Mouse (Mus musculus) left cerebral cortex, postnatal 4 days (tissue): ENCODE data around the gene Pdxp. TPM values are rescaled to one million over a fixed set of nuclear protein-coding genes. Genes with fewer than 3 reads are reported as not detected.

ENCODE experiments used
- DNase-seq: peaks from one replicate; pipeline ENCODE4 v3.0.0-alpha.2; 2022
- intact Hi-C: fragments of 180-260 bp; cut with DNase I; formaldehyde crosslinking; loops from one replicate; pipeline ENCODE4 v1.15.1; 2025
- total RNA-seq, 2 experiments: library from RNA; stranded (reverse); gene quantifications; 2 replicates each; pipeline ENCODE4 v1.2.3; 2021

Gene Pdxp
- total RNA-seq, 2 experiments from 2014 or later = 107 to 117 TPM

DNA sequence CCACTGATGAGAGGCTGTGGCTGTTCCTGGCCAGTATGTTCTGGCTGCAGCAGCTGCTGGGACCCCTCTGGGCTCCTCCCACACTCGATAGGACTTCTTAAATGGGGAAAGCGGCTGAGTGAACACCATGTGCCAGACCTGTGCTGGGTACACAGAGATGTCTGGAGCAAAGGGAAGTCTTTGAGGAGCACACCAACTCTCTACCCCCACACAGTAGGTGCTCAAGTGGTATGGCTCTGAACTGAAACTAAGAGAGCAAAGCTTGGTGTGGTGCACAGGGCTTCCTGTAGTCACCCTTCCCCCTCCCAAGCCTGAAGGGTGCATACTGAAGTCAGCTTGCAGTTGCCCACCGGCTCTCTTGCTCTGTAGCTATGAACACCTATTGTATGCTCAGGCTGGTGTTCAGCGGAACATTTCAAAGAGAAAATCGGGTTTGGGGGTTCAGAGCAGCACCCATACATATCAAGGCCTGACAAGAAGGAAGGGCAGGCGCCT is 15.2 kb upstream of the Pdxp start:
- intact Hi-C loops = no loop called here
- DNase-seq = no peak

GRCm38 (mm10) chr15:78899409-78899739 is 14.3 kb upstream of the Pdxp start, which contains the start of gene Gm49510:
Gm49510 (plus strand) TSS chr15:78899667.
- intact Hi-C loops = no loop called here
- no peak for DNase-seq

DNA sequence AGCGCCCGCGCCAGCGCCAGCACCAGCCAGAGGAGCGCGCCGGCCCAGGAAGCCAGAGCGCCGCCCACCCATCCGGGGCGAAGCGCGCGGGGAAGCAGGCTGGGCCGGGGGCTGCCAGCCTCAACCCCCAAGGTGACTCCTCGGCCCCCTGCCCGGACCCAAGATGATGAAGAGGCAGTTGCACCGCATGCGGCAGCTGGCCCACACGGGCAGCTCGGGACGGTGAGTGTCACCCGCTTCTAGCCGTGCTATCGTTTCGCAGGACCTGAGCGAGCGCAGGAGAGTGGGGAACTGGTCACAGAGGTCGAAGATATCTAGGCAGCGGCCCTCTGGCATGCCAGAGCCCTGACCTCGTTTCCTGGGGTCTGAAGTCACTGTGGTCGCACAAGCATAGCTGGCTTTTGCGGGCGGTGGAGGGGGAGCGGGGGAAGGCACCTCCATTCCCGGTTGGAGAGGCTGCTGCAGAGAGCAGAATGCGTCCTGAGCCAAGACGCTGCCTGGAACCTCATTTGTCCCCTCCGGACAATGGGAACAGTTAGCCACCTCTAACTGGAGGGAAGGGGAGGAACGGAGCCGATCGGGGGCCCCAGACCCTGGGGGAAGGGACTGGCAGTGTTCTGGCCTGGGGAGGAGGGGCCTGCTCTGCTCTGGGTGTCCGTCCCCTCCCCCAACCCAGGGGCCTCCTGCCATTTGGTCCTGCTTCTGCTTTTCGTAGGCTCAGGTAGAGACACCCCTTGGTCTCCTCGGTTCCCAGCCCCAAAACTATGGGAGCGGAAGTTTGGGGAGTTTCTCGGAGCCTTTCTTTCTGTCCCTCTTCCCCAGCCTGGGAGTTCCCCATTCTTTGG is 13.8 kb upstream of the Pdxp start, which contains the start of gene Sh3bp1:
Sh3bp1 (plus strand) TSS at position 29 of the 845 bp plus-strand sequence.
- peak; percentile 41 for DNase-seq
- intact Hi-C loops = no loop called here

GRCm38 (mm10) chr15:78900585-78901421 is 12.9 kb upstream of the Pdxp start:
- intact Hi-C loops = no loop called here
- DNase-seq = no peak

DNA sequence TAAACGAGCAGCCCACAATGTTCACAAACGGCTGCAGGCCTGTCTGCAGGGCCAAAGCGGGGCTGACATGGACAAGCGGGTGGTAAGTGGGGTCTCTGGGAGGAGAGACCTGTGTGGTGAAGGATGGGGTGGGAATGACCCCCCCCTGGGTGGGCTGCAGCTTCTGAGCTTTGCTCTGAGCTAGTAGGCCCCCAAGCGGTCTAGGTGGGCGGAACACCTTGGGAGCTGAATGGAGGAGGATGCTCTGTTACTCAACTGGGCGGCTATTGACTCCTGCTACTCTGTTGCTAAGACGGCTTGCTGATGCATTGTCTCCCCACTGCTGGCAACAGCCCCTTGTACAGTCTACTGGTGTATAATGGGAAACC is 12.3 kb upstream of the Pdxp start:
- no peak for DNase-seq
- intact Hi-C loops = no loop called here

GRCm38 (mm10) chr15:78903243-78903642 is 10.5 kb upstream of the Pdxp start:
- intact Hi-C loops = no loop called here
- peak; percentile 83 for DNase-seq

DNA sequence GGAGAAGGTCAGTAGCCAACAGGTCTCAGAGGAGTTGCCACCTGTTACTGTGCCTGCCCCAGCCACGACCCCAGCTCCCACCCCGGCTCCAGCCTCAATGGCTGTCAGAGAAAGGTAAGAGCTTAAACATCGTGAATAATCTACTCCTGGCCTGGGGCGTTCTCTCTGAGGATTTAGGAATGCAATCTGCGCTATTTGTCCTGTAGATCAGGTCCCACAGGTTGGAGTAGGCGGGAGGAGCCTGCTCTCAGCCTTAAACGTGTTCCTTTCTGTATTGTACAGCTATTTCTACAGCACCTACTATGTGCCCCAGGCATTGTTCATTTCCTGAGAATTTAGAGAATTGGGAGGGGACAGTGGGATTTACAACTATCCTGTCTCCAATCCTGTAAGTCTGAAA is 5.3 kb upstream of the Pdxp start:
- DNase-seq = no peak
- intact Hi-C loops = no loop called here

GRCm38 (mm10) chr15:78908982-78909381 is 4.7 kb upstream of the Pdxp start:
- DNase-seq = no peak
- intact Hi-C loops = no loop called here

GRCm38 (mm10) chr15:78912040-78912439 is 1.7 kb upstream of the Pdxp start:
- DNase-seq = peak; percentile 49
- intact Hi-C loops = no loop called here

GRCm38 (mm10) chr15:78914091-78914822 is 538 bp downstream of the Pdxp start:
- intact Hi-C loops = no loop called here
- peak; percentile 65 for DNase-seq

DNA sequence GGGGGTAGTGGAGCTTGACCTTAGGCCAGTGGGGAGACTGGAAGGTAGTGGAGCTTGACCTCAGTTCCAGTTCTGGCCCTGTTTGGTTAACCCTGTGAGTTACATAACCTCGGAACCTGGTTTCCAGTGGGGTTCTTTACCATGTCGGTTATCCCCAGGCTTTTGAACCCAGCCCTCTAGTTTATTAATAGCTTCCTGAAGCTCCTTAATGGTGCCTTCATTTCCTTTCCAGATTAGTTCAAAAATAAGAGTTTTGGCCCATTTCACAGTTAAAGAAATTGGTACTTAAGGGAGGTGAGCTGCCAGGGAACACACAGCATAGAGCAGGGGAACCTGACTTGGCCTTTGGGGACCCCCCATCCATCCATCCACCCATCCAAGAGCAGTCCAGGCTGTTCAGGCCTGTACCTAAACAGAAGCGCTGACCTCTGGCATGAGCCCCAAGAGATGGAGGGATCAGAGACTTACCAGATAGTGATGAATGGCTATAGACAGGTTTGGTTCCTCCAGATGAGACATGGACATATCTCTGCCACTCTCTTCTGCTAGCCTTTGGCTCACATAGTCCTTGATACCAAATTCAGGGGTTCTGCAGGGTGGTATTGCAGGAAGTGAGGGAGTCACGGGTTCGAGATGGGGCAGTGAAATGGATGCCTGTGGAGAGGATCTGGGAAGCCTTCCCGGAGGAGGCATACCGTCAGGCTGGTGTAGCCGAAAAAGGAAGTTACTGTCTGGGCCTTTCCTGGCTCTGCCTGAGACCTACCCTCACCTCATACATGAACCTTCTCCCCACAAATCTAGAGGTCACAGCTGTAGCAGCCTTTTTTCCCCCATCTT is 1.3 kb downstream of the Pdxp start:
- intact Hi-C loops = no loop called here

GRCm38 (mm10) chr15:78915660-78916017 is 1.9 kb downstream of the Pdxp start:
- peak; percentile 71 for DNase-seq
- intact Hi-C loops = no loop called here

More for the DNA sequence above, 1.3 kb downstream of the Pdxp start:
- no peak for DNase-seq

DNA sequence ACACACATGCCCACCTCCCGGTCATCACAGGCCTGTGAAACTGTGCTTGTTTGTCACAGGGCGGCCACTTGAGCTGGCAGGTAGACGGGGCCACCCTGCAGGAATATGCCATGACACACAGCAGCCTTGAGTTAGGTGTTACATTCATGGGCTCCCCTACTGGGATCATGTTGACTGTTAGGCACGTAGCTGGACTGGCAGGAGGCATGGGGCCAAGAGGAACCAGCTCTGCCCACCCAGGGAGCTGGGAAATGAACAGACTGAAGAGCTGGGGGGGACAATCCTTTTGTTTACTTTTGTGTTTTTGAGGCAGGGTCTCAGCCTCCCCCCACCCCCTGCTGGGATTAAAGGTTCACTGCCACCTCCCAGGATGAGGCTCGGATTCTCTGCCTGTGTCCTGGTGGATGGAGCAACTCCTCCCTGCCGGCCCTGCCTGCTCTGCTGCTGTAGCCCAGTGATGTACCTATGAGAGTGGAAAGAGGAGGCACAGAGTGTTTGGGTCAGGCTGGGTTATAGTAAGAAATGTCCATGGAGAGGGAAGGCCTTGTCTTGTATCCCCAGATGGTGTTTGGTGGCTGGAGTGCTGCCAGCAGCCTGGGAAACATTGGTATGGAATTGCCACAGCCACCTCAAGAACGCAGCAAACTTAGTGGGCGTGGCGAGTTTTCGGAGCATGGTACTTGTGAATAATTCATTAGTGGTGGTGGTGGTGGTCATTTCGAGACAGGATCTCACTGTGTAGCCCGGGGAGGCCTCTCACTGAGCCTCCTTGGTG is 2.5 kb downstream of the Pdxp start:
- intact Hi-C loops = no loop called here
- peak; percentile 67 for DNase-seq

DNA sequence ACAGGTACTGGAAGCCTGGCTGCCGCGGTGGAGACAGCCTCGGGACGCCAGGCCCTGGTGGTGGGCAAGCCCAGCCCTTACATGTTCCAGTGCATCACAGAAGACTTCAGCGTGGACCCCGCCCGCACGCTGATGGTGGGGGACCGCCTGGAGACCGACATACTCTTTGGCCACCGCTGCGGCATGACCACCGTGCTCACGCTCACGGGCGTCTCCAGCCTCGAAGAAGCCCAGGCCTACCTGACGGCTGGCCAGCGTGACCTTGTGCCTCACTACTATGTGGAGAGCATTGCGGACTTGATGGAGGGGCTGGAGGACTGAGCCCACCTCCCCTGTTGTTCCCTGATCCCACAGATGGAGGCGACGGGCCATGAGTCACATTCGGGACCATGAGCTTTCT is 4.4 kb downstream of the Pdxp start:
- intact Hi-C loops = no loop called here
- DNase-seq = no peak

DNA sequence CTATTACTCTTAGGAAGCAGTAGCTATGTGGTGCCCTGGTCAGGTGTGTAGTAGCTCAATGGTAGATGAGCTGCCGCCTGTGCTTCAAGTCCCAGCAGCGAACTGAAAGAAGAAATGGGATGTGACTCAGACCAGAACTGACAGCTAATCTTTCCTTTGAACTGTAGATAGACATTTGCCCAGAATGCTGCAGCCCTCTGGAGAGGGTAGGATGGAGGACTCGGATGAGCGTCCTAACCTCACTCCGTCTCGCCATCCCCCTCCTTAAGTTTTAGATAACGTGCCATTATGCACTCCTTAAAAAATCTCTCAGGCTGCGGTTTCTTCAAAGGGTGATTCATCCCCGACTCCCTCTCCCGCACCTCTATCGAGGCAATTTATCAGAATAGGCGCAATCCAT is 6.2 kb downstream of the Pdxp start:
- intact Hi-C loops = no loop called here
- no peak for DNase-seq

GRCm38 (mm10) chr15:78922700-78923099 is 9.0 kb downstream of the Pdxp start:
- intact Hi-C loops = no loop called here
- no peak for DNase-seq

- intact Hi-C loops = no loop called here
- no peak for DNase-seq
These were observed 9.9 kb downstream of the Pdxp start for GRCm38 (mm10) chr15:78923585-78923984.

- DNase-seq = no peak
- intact Hi-C loops = no loop called here
These were observed 11.4 kb downstream of the Pdxp start for GRCm38 (mm10) chr15:78925129-78925528.
